In the genomic region with DNA sequence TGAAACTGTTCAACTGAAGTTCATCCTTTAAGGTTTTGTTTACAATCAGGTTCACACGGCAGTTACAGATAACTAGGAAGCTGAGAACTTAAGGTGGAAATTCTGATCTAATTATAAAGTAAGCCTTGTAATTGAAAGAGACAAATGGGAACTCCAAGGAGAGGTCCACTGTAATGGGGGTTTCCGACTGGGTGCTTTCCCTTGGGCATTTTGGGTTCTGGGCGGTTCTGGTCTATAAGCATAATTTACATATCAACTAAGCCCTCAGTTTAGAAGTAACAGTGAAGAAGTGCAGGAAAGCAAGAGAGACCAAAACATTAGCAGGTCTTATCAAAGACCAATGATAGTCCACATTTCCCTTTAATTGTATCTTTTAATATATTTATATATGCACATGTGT, we compare ENCODE assay signal across 17 mouse cellular contexts.
"Had no signal": no experiment of that assay in that cellular context is flagged by ENCODE, and none has a peak within 500 bp of the region (broad histone marks: within the 10 kb centered on the region; RNA-seq: fewer than 3 reads in every experiment).

No protein-coding gene starts in this region.

- H3K27ac ChIP-seq: kidney, postnatal 0 days; layer of hippocampus, adult 2 months; limb, embryonic 13.5 days; liver, embryonic 14.5 days; midbrain, embryonic 10.5 days; midbrain, embryonic 15.5 days; stomach, postnatal 0 days had no signal

- H3K4me3 ChIP-seq: layer of hippocampus, adult 2 months; limb, embryonic 13.5 days; midbrain, embryonic 10.5 days; midbrain, embryonic 15.5 days had no signal

- H3K4me2 ChIP-seq: limb, embryonic 13.5 days; midbrain, embryonic 15.5 days had no signal

- H3K27me3 ChIP-seq: limb, embryonic 13.5 days; midbrain, embryonic 15.5 days had no signal

- H3K9ac ChIP-seq: limb, embryonic 13.5 days; liver, embryonic 14.5 days; midbrain, embryonic 15.5 days had no signal

- ATAC-seq: intestine, postnatal 0 days; lung, postnatal 0 days; midbrain, embryonic 15.5 days had no signal

- H3K36me3 ChIP-seq: limb, embryonic 13.5 days; midbrain, embryonic 15.5 days had no signal

- DNase-seq: kidney, adult 8-10 months; kidney, postnatal 36 days; left cerebral cortex, postnatal 4 days; lung, adult 18-20 months; lung, postnatal 4 days; right cerebral cortex, adult 18-20 months; right cerebral cortex, postnatal 25 days; thymus, postnatal 4 days had no signal

- H3K9me3 ChIP-seq: limb, embryonic 13.5 days; midbrain, embryonic 10.5 days; midbrain, embryonic 15.5 days had no signal
